Mouse (Mus musculus): ENCODE results near the gene Atp4b.
"Not testable (repeated sequence)": the region's sequence is repeated elsewhere in the genome, so short reads cannot be mapped to it uniquely, and the experiment has no call there.

The Atp4b gene

GRCm38 (mm10) chr8:13381630-13382029, 15.0 kb downstream of the Atp4b start:
- DNase-seq, result no peak

- DNase-seq, result no peak
These were observed 23.4 kb downstream of the Atp4b start for GRCm38 (mm10) chr8:13373151-13373662.

GRCm38 (mm10) chr8:13361865-13362264, 34.8 kb downstream of the Atp4b start:
- DNase-seq, result no peak

DNA sequence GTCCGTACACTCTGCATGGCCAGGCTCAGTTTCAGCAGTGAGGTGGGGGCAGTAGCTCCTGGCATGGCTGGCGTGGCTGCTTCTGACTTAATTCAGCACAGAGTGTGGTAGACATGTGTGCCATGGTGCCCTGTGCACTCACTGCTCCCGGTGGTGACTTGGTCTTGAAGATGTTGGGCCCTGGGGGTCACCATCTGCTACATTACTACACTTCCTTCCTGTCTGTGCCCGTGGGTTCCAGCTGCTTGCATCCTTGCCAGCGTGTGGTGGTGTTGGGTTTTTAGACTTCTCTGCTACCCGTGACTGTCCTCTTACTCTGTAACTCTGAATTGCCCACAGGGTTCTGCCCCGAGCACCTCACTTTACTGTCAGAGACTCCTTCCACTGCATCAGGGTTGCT, 36.4 kb downstream of the Atp4b start:
- DNase-seq, result no peak

DNA sequence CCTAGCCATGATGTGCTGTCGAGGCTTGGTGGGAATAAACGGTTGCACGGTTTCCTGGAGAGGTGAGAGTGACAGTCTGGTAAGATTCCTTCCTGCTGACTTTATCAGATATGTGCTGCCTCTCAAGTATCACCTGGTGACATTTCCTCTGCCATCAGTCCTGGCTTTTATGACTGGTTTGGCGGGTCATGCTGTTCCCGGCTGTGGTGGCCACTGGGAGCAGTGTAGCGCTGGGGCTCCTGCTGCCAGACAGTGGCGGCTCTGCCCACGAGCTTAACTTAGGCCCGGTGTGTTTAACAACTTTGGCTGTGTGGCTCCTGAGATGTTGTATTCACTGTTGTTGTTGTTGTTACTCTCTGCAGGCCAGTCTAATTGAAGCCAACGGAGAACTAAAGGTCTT, 39.9 kb downstream of the Atp4b start:
- DNase-seq, result no peak

GRCm38 (mm10) chr8:13356221-13356620, 40.4 kb downstream of the Atp4b start:
- no peak for DNase-seq

- DNase-seq, result no peak
These were observed 42.7 kb downstream of the Atp4b start for GRCm38 (mm10) chr8:13353883-13354282.

- no peak for DNase-seq
These were observed 43.3 kb downstream of the Atp4b start for GRCm38 (mm10) chr8:13353155-13353833.

DNA sequence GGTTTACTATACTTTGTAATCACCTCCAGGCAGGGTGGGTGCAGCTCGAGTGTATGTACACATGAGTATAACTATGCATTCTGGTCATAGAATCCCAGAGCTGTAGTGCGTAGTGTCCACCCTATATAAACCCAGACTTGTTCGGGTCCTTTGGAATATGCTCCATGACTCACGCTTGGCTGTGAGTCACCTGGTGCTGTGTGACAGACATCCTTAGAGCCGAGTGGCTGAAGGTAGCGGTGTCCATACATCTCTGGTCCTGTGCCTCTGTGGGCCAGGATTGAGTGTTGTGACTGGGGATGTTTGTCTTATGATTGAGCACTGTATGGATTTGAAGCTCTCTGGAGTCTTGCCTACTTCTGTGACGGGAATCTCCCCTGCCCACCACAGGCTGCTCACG, 44.0 kb downstream of the Atp4b start:
- no peak for DNase-seq

DNA sequence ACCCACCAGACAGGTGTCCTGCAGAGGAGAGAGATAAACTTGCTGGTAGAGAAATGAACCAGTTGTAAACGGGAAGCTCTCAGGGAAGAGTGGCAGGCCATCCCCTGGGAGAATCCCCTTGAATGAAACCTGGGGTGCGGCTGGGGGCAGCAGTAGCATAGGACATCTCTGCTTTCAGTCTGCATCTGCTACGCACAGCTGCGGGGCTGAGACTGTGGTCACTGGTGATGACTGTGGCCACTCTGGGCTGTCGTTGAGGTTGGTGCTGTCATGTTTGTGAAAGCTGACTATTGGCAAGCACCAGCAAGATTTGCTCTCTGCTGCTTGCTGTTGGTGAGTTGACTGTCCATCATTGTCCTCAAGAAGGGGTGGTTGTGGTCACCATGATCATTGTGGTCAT, 45.0 kb downstream of the Atp4b start:
- DNase-seq, result no peak

GRCm38 (mm10) chr8:13350052-13350451, 46.6 kb downstream of the Atp4b start:
- DNase-seq, result no peak

GRCm38 (mm10) chr8:13343134-13343533, 53.5 kb downstream of the Atp4b start:
- no peak for DNase-seq

DNA sequence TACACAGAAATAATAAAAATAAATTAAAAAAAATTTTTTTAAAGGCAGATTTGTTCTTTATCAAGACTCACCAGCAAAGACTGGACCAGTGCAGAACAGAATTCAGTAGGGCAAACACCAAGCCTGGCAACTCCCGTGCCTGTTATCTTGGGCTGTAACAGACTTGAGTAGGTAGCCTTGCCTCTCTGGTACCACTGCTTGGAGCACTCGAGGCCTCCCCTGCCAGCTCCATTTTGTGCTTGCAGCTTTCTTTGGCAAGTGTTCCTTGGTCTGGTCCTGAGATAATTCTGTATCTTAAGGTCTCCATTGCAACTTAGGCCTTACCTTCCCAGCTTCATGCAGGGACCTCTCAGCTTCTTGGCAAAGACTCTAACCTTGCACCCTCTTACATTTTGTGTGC, 54.3 kb downstream of the Atp4b start:
- DNase-seq, result no peak

DNA sequence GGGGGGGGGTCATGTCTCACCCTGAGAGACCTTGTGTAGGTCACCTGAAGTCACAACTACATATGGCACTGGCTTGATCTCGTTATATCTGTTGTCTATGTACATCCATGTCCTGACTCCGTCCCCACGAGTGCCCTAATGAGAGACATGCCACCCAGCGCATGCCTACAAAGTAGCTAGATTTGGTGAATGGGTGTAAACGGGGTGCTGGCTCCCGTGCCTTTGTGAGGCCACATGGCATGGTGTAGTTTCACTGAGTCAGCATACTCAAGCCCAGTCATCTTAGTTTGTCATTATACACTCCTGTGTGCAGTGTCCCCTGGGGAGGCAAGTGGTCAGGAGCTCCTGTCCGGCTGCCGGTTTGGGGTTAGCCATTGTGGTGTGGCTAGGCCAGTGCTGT, 56.0 kb downstream of the Atp4b start:
- no peak for DNase-seq

- DNase-seq, result no peak
These were observed 57.0 kb downstream of the Atp4b start for GRCm38 (mm10) chr8:13339646-13339990.

- peak; percentile 15 for DNase-seq
These were observed 57.6 kb downstream of the Atp4b start for GRCm38 (mm10) chr8:13338901-13339645.

- DNase-seq, result peak; percentile 78
These were observed 58.3 kb downstream of the Atp4b start, which contains the start of gene Tfdp1 for GRCm38 (mm10) chr8:13338255-13338860. Tfdp1 (plus strand) TSS chr8:13338751.

DNA sequence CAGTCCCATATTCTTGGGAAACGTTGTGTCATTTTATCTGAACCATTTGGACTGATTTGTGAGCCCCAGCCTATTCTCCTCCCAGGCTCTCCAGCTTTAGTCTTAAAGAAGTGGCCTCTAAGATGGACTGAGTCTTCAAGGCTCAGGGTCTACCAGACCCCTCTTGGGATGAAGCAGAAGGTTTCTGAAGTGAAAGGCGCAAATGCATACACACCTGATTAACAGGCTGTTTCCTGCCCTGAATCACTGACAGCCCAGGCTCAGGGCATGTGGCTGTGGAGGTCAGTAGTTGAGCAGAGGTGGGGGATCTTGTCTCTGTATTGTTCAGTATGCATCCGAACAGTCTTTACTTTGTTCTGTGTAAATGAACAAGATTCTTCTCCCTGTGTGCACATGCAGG, 58.9 kb downstream of the Atp4b start:
- no peak for DNase-seq

- DNase-seq, result not testable (repeated sequence)
These were observed 59.4 kb downstream of the Atp4b start for GRCm38 (mm10) chr8:13337245-13337644.
